Mouse (Mus musculus): ENCODE measurements around the gene Lrrc4c. TPM values are rescaled to one million over a fixed set of nuclear protein-coding genes. Genes with fewer than 3 reads are reported as not detected.

The Lrrc4c gene
- 0.09 TPM in 1 of 2 replicates, not detected in the other for total RNA-seq (2012; rRNA removed)

DNA sequence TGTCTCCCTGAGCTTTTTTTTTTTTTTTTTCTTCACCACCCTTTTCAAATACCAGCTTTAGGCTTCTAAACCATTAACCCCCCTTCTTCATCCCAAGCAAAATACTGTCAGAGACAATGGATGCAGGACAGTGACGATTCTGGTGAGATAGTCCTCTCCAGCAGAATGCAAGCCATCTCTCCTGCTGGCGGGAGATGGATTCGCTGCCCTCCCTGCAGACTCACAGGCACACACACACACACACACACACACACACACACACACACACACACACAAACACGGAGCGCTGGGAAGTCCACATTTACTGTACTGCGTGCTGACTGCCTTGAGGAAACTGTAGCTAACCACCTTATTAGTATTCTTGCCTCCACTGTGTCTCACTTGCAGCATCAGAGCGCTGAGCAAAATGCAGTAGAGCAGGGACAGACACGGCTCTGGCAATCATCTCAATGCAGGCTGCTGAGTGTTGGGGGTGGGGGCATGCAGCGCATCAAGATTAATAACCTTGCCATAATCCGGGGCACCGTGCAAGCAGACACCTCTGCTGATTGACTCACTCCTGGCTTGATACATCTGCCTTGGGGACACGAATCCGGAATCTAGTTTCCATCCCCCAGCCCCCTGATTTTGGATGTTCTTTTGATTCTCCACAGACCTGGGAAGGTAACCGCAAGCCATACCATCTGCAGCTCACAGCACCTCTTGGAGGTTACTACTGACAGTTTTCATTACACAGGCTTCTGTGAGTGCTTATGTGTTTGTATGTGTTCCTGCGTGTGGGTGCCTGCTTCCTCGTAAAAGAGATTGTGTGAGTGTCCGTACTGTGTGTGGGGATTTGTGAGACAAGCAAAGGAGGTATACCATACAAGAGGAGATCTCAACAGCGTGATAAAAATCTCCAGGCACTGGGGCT is at the start of gene Lrrc4c:
Gene Lrrc4c, plus strand, starts transcription at position 783 of the 913 bp plus-strand sequence.
- Histone ChIP-seq H3K9me3 (ENCODE audit: control insufficient read depth, insufficient read depth, low read depth, low read length) (no peaks in the 10 kb centered on the region), H3K27ac (ENCODE audit: insufficient read depth, low read depth, low read length, poor library complexity, severe bottlenecking) (no peak within 1 kb of the TSS), H3K36me3 (ENCODE audit: control insufficient read depth, insufficient read depth, low read length, poor library complexity, severe bottlenecking) (no peaks in the 10 kb centered on the region), H3K4me1 (ENCODE audit: control insufficient read depth in 2 of 2, insufficient read depth in 2 of 2, low read length in 2 of 2, poor library complexity in 1 of 2) (peaks cover 0 to 5% of the 10 kb centered on the region in 2 experiments; a peak in 1 of 4 replicates), H3K9ac (ENCODE audit: insufficient read depth, low read depth, low read length, poor library complexity, severe bottlenecking) (no peak within 1 kb of the TSS), H3K4me3 (ENCODE audit: insufficient read depth in 1 of 2, low read depth in 1 of 2, low read length in 2 of 2, poor library complexity in 1 of 2, severe bottlenecking in 1 of 2) (no peak within 1 kb of the TSS)
- in situ Hi-C loops (cut with MboI; ENCODE audit: low sequenced_read_pairs in 2 of 2, unreplicated experiment in 2 of 2) = no loop called here
- no peak for DNase-seq (ENCODE audit: low read depth, low spot score)
- TF ChIP-seq ZNF384 (IDR thresholded peaks at IDR 0.05; ENCODE audit: low read depth, low read length) (no peak), CHD2 (IDR thresholded peaks at IDR 0.05; ENCODE audit: low read depth, low read length) (no peak), HCFC1 (IDR thresholded peaks at IDR 0.05; ENCODE audit: borderline replicate concordance, insufficient read depth, low read length) (no peak), ZC3H11A (IDR thresholded peaks at IDR 0.05; ENCODE audit: borderline replicate concordance, low read depth, low read length) (no peak), MAFK (IDR thresholded peaks at IDR 0.05; ENCODE audit: insufficient read depth, low read depth, low read length) (no peak)

DNA sequence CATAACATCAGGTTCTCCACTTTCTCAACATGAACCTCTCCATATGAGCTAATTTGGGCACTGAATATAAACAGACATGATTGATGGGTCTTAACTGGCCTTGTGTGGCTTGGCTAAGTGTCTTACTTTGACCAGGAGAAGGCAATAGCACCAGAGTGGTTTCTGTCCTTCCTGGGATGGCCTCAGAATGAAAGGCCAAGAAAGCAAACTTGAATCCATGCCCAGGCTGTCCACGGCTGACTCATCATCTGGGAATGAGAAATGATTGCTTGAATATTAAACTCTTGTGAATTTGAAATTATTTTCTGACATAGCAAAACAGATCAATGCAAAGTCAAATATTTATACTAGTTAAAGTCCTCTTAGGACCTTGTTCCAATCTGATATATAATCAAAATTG is 42.9 kb upstream of the Lrrc4c start:
- no peaks in the 10 kb centered on the region for H3K36me3 ChIP-seq (ENCODE audit: control insufficient read depth, insufficient read depth, low read length, poor library complexity, severe bottlenecking)
- no peaks in the 10 kb centered on the region for H3K9me3 ChIP-seq (ENCODE audit: control insufficient read depth, insufficient read depth, low read depth, low read length)
- in situ Hi-C loops (cut with MboI; ENCODE audit: low sequenced_read_pairs in 2 of 2, unreplicated experiment in 2 of 2) = no loop called here
- H3K4me3 ChIP-seq (ENCODE audit: insufficient read depth in 1 of 2, low read depth in 1 of 2, low read length in 2 of 2, poor library complexity in 1 of 2, severe bottlenecking in 1 of 2) = no peak overlapping the region
- TF ChIP-seq ZNF384 (IDR thresholded peaks at IDR 0.05; ENCODE audit: low read depth, low read length) (no peak), HCFC1 (IDR thresholded peaks at IDR 0.05; ENCODE audit: borderline replicate concordance, insufficient read depth, low read length) (no peak), CHD2 (IDR thresholded peaks at IDR 0.05; ENCODE audit: low read depth, low read length) (no peak), MAFK (IDR thresholded peaks at IDR 0.05; ENCODE audit: insufficient read depth, low read depth, low read length) (no peak), ZC3H11A (IDR thresholded peaks at IDR 0.05; ENCODE audit: borderline replicate concordance, low read depth, low read length) (no peak)
- DNase-seq (ENCODE audit: low read depth, low spot score) = no peak
- H3K9ac ChIP-seq (ENCODE audit: insufficient read depth, low read depth, low read length, poor library complexity, severe bottlenecking) = no peak overlapping the region
- no peak overlapping the region for H3K27ac ChIP-seq (ENCODE audit: insufficient read depth, low read depth, low read length, poor library complexity, severe bottlenecking)
- H3K4me1 ChIP-seq (ENCODE audit: control insufficient read depth in 2 of 2, insufficient read depth in 2 of 2, low read length in 2 of 2, poor library complexity in 1 of 2) = no peaks in the 10 kb centered on the region

DNA sequence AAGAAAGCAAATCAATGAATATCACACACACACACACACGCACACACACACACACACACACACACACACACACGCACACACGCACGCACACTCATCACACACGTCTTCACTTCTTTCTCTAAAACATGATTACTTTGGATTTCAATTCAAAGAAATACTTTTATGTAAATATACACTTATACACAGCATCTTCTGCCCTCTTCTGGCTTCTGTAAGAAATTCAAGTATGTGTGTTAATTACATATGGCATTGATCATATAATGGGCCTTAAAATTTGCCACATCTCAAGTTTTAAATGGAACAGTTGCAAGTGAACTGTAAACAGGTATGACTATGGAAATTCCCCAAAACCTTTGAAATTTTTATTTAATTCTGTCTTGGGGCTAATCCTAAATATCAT is 35.0 kb upstream of the Lrrc4c start:
- no peak overlapping the region for H3K4me3 ChIP-seq (ENCODE audit: insufficient read depth in 1 of 2, low read depth in 1 of 2, low read length in 2 of 2, poor library complexity in 1 of 2, severe bottlenecking in 1 of 2)
- TF ChIP-seq MAFK (IDR thresholded peaks at IDR 0.05; ENCODE audit: insufficient read depth, low read depth, low read length) (no peak), ZNF384 (IDR thresholded peaks at IDR 0.05; ENCODE audit: low read depth, low read length) (no peak), ZC3H11A (IDR thresholded peaks at IDR 0.05; ENCODE audit: borderline replicate concordance, low read depth, low read length) (no peak), HCFC1 (IDR thresholded peaks at IDR 0.05; ENCODE audit: borderline replicate concordance, insufficient read depth, low read length) (no peak), CHD2 (IDR thresholded peaks at IDR 0.05; ENCODE audit: low read depth, low read length) (no peak)
- H3K4me1 ChIP-seq (ENCODE audit: control insufficient read depth in 2 of 2, insufficient read depth in 2 of 2, low read length in 2 of 2, poor library complexity in 1 of 2) = no peaks in the 10 kb centered on the region
- no peaks in the 10 kb centered on the region for H3K9me3 ChIP-seq (ENCODE audit: control insufficient read depth, insufficient read depth, low read depth, low read length)
- H3K27ac ChIP-seq (ENCODE audit: insufficient read depth, low read depth, low read length, poor library complexity, severe bottlenecking) = no peak overlapping the region
- no peaks in the 10 kb centered on the region for H3K36me3 ChIP-seq (ENCODE audit: control insufficient read depth, insufficient read depth, low read length, poor library complexity, severe bottlenecking)
- no peak for DNase-seq (ENCODE audit: low read depth, low spot score)
- H3K9ac ChIP-seq (ENCODE audit: insufficient read depth, low read depth, low read length, poor library complexity, severe bottlenecking) = no peak overlapping the region
- in situ Hi-C loops (cut with MboI; ENCODE audit: low sequenced_read_pairs in 2 of 2, unreplicated experiment in 2 of 2) = no loop called here

DNA sequence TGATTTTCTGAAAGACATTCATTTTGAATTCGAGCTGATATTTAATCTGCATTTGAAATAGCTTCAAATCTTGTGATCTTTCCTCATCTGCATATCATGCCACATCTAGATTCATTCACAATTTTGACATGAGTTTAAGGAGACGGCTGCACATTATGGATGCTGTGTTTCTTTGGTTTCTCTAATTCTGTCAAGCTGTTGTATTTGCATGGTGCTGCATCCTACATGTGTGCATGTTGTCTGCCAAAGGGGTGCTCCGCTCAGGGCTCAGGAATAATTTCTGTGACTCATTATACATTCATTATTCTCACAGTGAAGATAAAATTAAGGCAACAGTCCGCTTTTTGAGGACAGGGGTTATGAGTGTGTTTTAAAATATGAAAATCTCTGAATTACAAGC is 30.5 kb upstream of the Lrrc4c start:
- no peak for TF ChIP-seq ZNF384 (IDR thresholded peaks at IDR 0.05; ENCODE audit: low read depth, low read length)
- TF ChIP-seq MAFK (IDR thresholded peaks at IDR 0.05; ENCODE audit: insufficient read depth, low read depth, low read length) = no peak
- TF ChIP-seq ZC3H11A (IDR thresholded peaks at IDR 0.05; ENCODE audit: borderline replicate concordance, low read depth, low read length) = no peak
- no peak for TF ChIP-seq HCFC1 (IDR thresholded peaks at IDR 0.05; ENCODE audit: borderline replicate concordance, insufficient read depth, low read length)
- no peak for TF ChIP-seq CHD2 (IDR thresholded peaks at IDR 0.05; ENCODE audit: low read depth, low read length)
- no peaks in the 10 kb centered on the region for H3K9me3 ChIP-seq (ENCODE audit: control insufficient read depth, insufficient read depth, low read depth, low read length)
- in situ Hi-C loops (cut with MboI; ENCODE audit: low sequenced_read_pairs in 2 of 2, unreplicated experiment in 2 of 2) = no loop called here
- no peaks in the 10 kb centered on the region for H3K4me1 ChIP-seq (ENCODE audit: control insufficient read depth in 2 of 2, insufficient read depth in 2 of 2, low read length in 2 of 2, poor library complexity in 1 of 2)
- no peak for DNase-seq (ENCODE audit: low read depth, low spot score)
- no peak overlapping the region for H3K4me3 ChIP-seq (ENCODE audit: insufficient read depth in 1 of 2, low read depth in 1 of 2, low read length in 2 of 2, poor library complexity in 1 of 2, severe bottlenecking in 1 of 2)
- H3K9ac ChIP-seq (ENCODE audit: insufficient read depth, low read depth, low read length, poor library complexity, severe bottlenecking) = no peak overlapping the region
- no peak overlapping the region for H3K27ac ChIP-seq (ENCODE audit: insufficient read depth, low read depth, low read length, poor library complexity, severe bottlenecking)
- no peaks in the 10 kb centered on the region for H3K36me3 ChIP-seq (ENCODE audit: control insufficient read depth, insufficient read depth, low read length, poor library complexity, severe bottlenecking)

All from ES-E14 (cell line).